Mouse (Mus musculus) hindbrain, embryonic 13.5 days (tissue): Measurements from ENCODE around the gene Sox30. TPM values are rescaled to one million over a fixed set of nuclear protein-coding genes. Genes with fewer than 3 reads are reported as not detected.
A peak's percentile ranks its signal among the peaks of the same experiment; 100 is the strongest.

ENCODE experiments used
- ATAC-seq: fragments of 200-750 bp; cut with Nextera tagmentation; 2 replicates; pipeline ENCODE4 v1.8.0; 2017; ENCODE audit warnings: moderate TSS enrichment; ENCODE audit not compliant: low FRiP score
- H3K27ac ChIP-seq: fragments of 300-500 bp; sonication (generic); 2 replicates; pipeline ENCODE4 v1.5.1; 2015; ENCODE audit warnings: inconsistent platforms, mild to moderate bottlenecking, moderate library complexity
- H3K27me3 ChIP-seq: fragments of 300-500 bp; sonication (generic); 2 replicates; pipeline ENCODE4 v1.6.1; 2015; ENCODE audit warnings: mild to moderate bottlenecking, inconsistent platforms
- H3K36me3 ChIP-seq: fragments of 300-500 bp; sonication (generic); 2 replicates; pipeline ENCODE4 v1.6.1; 2015; ENCODE audit warnings: mild to moderate bottlenecking, inconsistent platforms
- H3K4me1 ChIP-seq: fragments of 300-500 bp; sonication (generic); replicated peaks from 2 replicates; pipeline ENCODE4 v1.6.1; 2015; ENCODE audit warnings: inconsistent platforms
- H3K4me2 ChIP-seq: fragments of 300-500 bp; sonication (generic); 2 replicates; pipeline ENCODE4 v1.6.1; 2015; ENCODE audit warnings: inconsistent platforms, mild to moderate bottlenecking, moderate library complexity
- H3K4me3 ChIP-seq: fragments of 300-500 bp; sonication (generic); 2 replicates; pipeline ENCODE4 v1.5.1; 2015; ENCODE audit warnings: mild to moderate bottlenecking, inconsistent platforms
- H3K9ac ChIP-seq: fragments of 300-500 bp; sonication (generic); 2 replicates; pipeline ENCODE4 v1.6.1; 2015; ENCODE audit warnings: mild to moderate bottlenecking, inconsistent platforms
- H3K9me3 ChIP-seq: fragments of 300-500 bp; sonication (generic); 2 replicates; pipeline ENCODE4 v1.6.1; 2016; ENCODE audit warnings: inconsistent platforms
- WGBS: fragments of 180-500 bp; shearing (Covaris S2); methylation state at CpG from one replicate; pipeline ENCODE4 v1.1.7; 2015; 5-methylcytosine and 5-hydroxymethylcytosine counted together
- polyA plus RNA-seq: library from polyadenylated mRNA; unstranded; fragments of >200 nt; fragmentation: Nextera tagmentation; extraction: Ambion mirVana; gene quantifications from 2 replicates; pipeline ENCODE4 v1.2.1, GENCODE M21; 2015

Sox30 gene
- polyA plus RNA-seq, 1 experiment from 2014 or later: 0.17 TPM

DNA sequence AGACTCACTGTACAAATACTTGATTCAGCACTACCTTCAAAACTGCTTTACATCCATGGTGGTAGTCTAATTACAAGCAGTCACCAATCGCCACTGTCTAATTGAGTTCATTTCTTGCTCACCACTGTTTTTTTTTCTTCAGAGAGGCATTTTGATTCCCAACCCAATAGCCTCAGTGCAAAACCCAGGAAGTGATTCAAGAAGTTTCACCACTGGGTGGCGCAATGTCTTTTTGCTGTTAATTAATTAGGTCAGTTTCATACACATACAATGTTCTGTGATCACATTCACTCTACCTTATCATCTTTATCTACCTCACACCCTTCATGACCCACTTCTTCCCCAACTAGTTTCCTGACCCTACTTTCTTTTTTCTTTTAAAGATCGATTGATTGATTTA lies 20.5 kb upstream of the Sox30 start:
- H3K9ac ChIP-seq: no peak overlapping the region

DNA sequence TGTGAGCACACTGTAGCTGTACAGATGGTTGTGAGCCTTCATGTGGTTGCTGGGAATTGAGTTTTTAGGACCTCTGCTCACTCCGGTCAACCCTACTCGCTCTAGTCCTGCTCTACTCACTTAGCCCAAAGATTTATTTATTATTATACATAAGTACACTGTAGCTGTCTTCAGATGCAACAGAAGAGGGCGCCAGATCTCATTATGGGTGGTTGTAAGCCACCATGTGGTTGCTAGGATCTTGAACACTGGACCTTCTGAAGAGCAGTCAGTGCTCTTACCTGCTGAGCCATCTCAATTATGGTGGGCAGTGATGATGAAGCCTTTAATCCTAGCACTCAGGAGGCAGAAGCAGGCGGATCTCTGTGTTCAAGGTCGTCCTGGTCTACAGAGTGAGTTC lies 20.1 kb upstream of the Sox30 start:
- Histone ChIP-seq H3K27ac (no peak overlapping the region), H3K9ac (no peak overlapping the region), H3K36me3 (no peaks in the 10 kb centered on the region), H3K9me3 (no peaks in the 10 kb centered on the region), H3K4me1 (no peaks in the 10 kb centered on the region), H3K4me3 (no peak overlapping the region), H3K27me3 (no peaks in the 10 kb centered on the region), H3K4me2 (no peak overlapping the region)
- 87% methylated on average over 5 of the region's 5 CpGs for WGBS
- ATAC-seq: no peak

More for the DNA sequence above, 20.5 kb upstream of the Sox30 start:
- no peaks in the 10 kb centered on the region for H3K9me3 ChIP-seq
- 77% methylated on average over 3 of the region's 3 CpGs for WGBS
- no peak for ATAC-seq
- H3K36me3 ChIP-seq: no peaks in the 10 kb centered on the region
- peaks cover 3% of the 10 kb centered on the region for H3K4me1 ChIP-seq
- H3K27me3 ChIP-seq: no peaks in the 10 kb centered on the region
- H3K27ac ChIP-seq: no peak overlapping the region
- no peak overlapping the region for H3K4me2 ChIP-seq
- no peak overlapping the region for H3K4me3 ChIP-seq

- Histone ChIP-seq H3K9ac (no peak overlapping the region), H3K27ac (no peak overlapping the region), H3K4me2 (no peak overlapping the region), H3K4me1 (no peaks in the 10 kb centered on the region), H3K27me3 (no peaks in the 10 kb centered on the region), H3K9me3 (no peaks in the 10 kb centered on the region), H3K36me3 (no peaks in the 10 kb centered on the region), H3K4me3 (no peak overlapping the region)
- WGBS: 89% methylated on average over 4 of the region's 4 CpGs
- no peak for ATAC-seq
These were observed 13.2 kb upstream of the Sox30 start for GRCm38 (mm10) chr11:45966896-45967295.

- H3K9me3 ChIP-seq: no peaks in the 10 kb centered on the region
- no peak overlapping the region for H3K4me2 ChIP-seq
- ATAC-seq: no peak
- 92% methylated on average over 3 of the region's 3 CpGs for WGBS
- no peak overlapping the region for H3K27ac ChIP-seq
- H3K4me3 ChIP-seq: no peak overlapping the region
- no peaks in the 10 kb centered on the region for H3K36me3 ChIP-seq
- H3K4me1 ChIP-seq: no peaks in the 10 kb centered on the region
- 0 out of 2 replicates have a peak, but pooled peaks cover 5% of the 10 kb centered on the region for H3K27me3 ChIP-seq
- H3K9ac ChIP-seq: no peak overlapping the region
These were observed 11.6 kb upstream of the Sox30 start for GRCm38 (mm10) chr11:45968466-45968865.

DNA sequence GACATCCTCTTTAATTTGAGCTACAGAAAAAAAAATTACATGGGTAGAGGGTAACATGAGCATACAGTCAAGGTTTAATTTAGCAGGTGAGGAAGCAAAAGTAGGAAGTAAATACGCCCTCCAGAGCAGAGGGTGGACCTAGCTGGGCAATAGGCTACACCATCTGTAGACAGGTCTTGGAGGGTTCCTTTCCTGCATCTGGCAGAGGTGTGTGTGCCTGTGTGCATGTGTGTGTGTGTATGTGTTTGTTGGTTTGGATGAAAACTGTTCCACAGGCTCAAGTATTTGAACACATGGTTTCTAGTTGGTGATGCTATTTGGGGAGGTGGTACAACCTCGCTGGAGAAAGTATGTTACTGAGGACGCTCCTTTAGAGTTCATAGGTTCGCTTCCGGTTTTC lies 6.5 kb upstream of the Sox30 start:
- no peak overlapping the region for H3K9ac ChIP-seq
- no peak overlapping the region for H3K4me2 ChIP-seq
- H3K36me3 ChIP-seq: no peaks in the 10 kb centered on the region
- ATAC-seq: no peak
- no peak overlapping the region for H3K4me3 ChIP-seq
- no peaks in the 10 kb centered on the region for H3K4me1 ChIP-seq
- WGBS: 91% methylated on average over 5 of the region's 5 CpGs
- 0 out of 2 replicates have a peak, but pooled peaks cover 5% of the 10 kb centered on the region for H3K27me3 ChIP-seq
- no peak overlapping the region for H3K27ac ChIP-seq
- H3K9me3 ChIP-seq: no peaks in the 10 kb centered on the region

- H3K36me3 ChIP-seq: no peaks in the 10 kb centered on the region
- H3K4me3 ChIP-seq: no peak overlapping the region
- no peaks in the 10 kb centered on the region for H3K4me1 ChIP-seq
- no peak for ATAC-seq
- H3K9ac ChIP-seq: no peak overlapping the region
- H3K9me3 ChIP-seq: no peaks in the 10 kb centered on the region
- WGBS: 94% methylated on average over 8 of the region's 8 CpGs
- H3K27ac ChIP-seq: no peak overlapping the region
- H3K4me2 ChIP-seq: no peak overlapping the region
- 0 out of 2 replicates have a peak, but pooled peaks cover 5% of the 10 kb centered on the region for H3K27me3 ChIP-seq
These were observed 5.6 kb upstream of the Sox30 start for GRCm38 (mm10) chr11:45974466-45974865.

DNA sequence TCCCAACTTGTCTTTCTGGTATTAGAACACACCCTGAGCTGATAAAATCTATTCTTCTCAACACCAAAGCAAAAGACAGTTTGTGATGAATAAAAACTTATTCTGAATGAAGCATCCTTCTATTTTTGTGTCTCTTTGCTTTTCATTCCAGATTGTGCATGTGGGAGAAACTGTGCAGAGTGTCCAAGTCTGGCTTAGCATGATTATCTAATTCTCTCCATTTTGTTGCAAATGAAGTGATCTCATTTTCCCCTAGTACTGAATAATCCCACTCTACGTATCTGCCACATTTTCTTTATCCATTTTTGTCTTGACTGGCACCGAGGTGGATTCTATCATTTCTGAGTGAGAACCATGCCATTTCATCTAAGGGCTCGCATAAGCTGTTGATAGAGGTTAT lies 4.0 kb upstream of the Sox30 start:
- H3K36me3 ChIP-seq: no peaks in the 10 kb centered on the region

GRCm38 (mm10) chr11:45980893-45981253 lies 763 bp downstream of the Sox30 start:
- 0 out of 2 replicates have a peak, but pooled peaks cover 4% of the 10 kb centered on the region for H3K9me3 ChIP-seq
- peak overlapping the region; percentile 69 for H3K27ac ChIP-seq
- H3K9ac ChIP-seq: peak overlapping the region; percentile 80
- H3K4me3 ChIP-seq: peak overlapping the region; percentile 53
- no peaks in the 10 kb centered on the region for H3K36me3 ChIP-seq
- peak; percentile 33; the same call in 1 of the 2 replicates for ATAC-seq
- H3K4me2 ChIP-seq: peak overlapping the region; percentile 64
- no peaks in the 10 kb centered on the region for H3K27me3 ChIP-seq
- H3K4me1 ChIP-seq: peaks cover 10% of the 10 kb centered on the region
- 38% methylated on average over 19 of the region's 19 CpGs for WGBS

More for the DNA sequence above, 4.0 kb upstream of the Sox30 start:
- WGBS: 82% methylated on average over 3 of the region's 3 CpGs
- no peak overlapping the region for H3K9ac ChIP-seq
- no peak overlapping the region for H3K4me3 ChIP-seq
- H3K9me3 ChIP-seq: 0 out of 2 replicates have a peak, but pooled peaks cover 4% of the 10 kb centered on the region
- no peak overlapping the region for H3K4me2 ChIP-seq
- no peak overlapping the region for H3K27ac ChIP-seq
- ATAC-seq: no peak
- 0 out of 2 replicates have a peak, but pooled peaks cover 5% of the 10 kb centered on the region for H3K27me3 ChIP-seq
- H3K4me1 ChIP-seq: peaks cover 8% of the 10 kb centered on the region

- Histone ChIP-seq H3K36me3 (no peaks in the 10 kb centered on the region), H3K4me1 (peaks cover 5% of the 10 kb centered on the region), H3K27me3 (peaks cover 13% of the 10 kb centered on the region; the same call in 1 of the 2 replicates), H3K9ac (peak overlapping the region; percentile 24; the same call in 1 of the 2 replicates), H3K4me3 (peak overlapping the region; percentile 22), H3K27ac (no peak overlapping the region), H3K4me2 (peak overlapping the region; percentile 47), H3K9me3 (no peaks in the 10 kb centered on the region)
- ATAC-seq: no peak
- 16% methylated on average over 16 of the region's 16 CpGs for WGBS
These were observed 11.5 kb downstream of the Sox30 start for GRCm38 (mm10) chr11:45991604-45992003.

DNA sequence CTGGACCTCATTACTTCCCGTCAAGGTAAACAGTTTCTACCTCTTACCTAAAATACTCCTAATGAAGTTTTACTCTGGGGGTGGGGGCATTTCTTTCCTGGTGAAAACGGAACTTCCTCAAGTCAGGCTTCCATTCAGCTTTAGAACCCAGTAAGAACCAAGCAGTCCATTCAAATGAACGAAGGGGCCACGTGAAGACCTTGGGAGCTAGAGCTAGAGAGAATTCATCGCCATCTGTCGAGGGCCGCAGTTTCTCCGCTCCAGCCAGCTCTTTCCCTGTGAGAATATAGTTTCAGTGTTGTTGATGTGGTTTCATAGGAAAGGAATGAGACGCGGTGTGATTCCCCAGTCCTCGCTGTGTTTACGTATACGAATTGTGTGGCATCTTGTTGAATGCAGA lies 12.0 kb downstream of the Sox30 start:
- Histone ChIP-seq H3K9ac (no peak overlapping the region), H3K4me2 (peak overlapping the region; percentile 47), H3K36me3 (no peaks in the 10 kb centered on the region), H3K27ac (no peak overlapping the region), H3K27me3 (peaks cover 13% of the 10 kb centered on the region; the same call in 1 of the 2 replicates), H3K4me1 (peaks cover 5% of the 10 kb centered on the region), H3K9me3 (no peaks in the 10 kb centered on the region), H3K4me3 (no peak overlapping the region)
- WGBS: 49% methylated on average over 13 of the region's 13 CpGs
- no peak for ATAC-seq

DNA sequence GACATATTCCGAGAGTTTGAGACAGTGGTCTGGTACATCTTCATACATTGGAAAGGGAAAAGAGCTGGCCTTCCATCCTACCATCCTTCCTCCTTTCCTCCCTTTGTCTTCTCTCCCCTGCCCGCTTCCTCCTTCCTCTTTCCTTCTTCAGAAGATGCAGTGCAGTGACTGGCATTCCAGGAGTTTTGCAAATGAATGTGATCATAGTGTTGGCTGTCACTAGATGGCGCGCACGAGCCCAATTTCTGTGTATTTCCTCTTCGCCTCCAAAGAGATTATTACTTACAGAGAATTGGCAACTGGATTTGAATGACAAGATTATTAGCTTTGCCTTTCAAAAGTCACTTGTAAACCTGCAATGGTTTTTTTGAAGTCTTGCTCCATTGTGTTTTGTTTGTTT lies 36.0 kb downstream of the Sox30 start:
- no peaks in the 10 kb centered on the region for H3K9me3 ChIP-seq
- no peaks in the 10 kb centered on the region for H3K27me3 ChIP-seq
- no peak overlapping the region for H3K4me3 ChIP-seq
- 23% methylated on average over 6 of the region's 6 CpGs for WGBS
- H3K36me3 ChIP-seq: no peaks in the 10 kb centered on the region
- no peak overlapping the region for H3K27ac ChIP-seq
- no peak overlapping the region for H3K9ac ChIP-seq
- no peaks in the 10 kb centered on the region for H3K4me1 ChIP-seq
- H3K4me2 ChIP-seq: no peak overlapping the region
- ATAC-seq: no peak; the same call in 1 of the 2 replicates

DNA sequence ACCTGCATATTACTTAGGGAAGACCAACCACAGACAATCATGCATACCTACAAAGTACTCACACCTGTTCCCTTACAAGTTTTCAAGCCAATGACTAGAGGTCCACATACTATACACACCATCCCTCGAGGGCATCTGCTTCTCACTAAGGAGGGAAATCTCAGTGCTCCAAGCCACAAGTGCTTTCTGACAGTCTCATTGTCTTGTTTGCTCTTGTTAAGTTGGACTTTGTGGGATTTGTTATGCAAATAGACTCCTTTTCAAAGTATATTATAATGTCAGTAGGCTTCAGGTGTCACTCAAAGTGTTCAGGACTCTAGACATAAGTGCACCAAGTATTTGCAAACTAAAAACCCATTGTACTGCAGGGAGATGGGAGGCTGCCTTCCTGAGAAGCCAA lies 40.1 kb downstream of the Sox30 start:
- WGBS: 66% methylated on average over 1 of the region's 1 CpGs
- Histone ChIP-seq H3K9me3 (no peaks in the 10 kb centered on the region), H3K36me3 (no peaks in the 10 kb centered on the region), H3K27ac (no peak overlapping the region), H3K9ac (no peak overlapping the region), H3K4me2 (no peak overlapping the region), H3K27me3 (no peaks in the 10 kb centered on the region), H3K4me3 (no peak overlapping the region), H3K4me1 (no peaks in the 10 kb centered on the region)
- ATAC-seq: no peak

- Histone ChIP-seq H3K4me3 (no peak overlapping the region), H3K9ac (no peak overlapping the region), H3K27me3 (no peaks in the 10 kb centered on the region), H3K4me2 (no peak overlapping the region), H3K4me1 (0 out of 2 replicates have a peak, but pooled peaks cover 4% of the 10 kb centered on the region), H3K36me3 (no peaks in the 10 kb centered on the region), H3K27ac (no peak overlapping the region), H3K9me3 (no peaks in the 10 kb centered on the region)
- ATAC-seq: no peak
These were observed 41.7 kb downstream of the Sox30 start for GRCm38 (mm10) chr11:46021850-46022249.
